Mouse (Mus musculus) left cerebral cortex, postnatal 25 days (tissue): ENCODE measurements around the gene Eva1c. TPM values are rescaled to one million over a fixed set of nuclear protein-coding genes. Genes with fewer than 3 reads are reported as not detected.

Experiments used
- DNase-seq, 2 experiments: peaks; one replicate each; pipeline ENCODE4 v3.0.0; 2022; ENCODE audit warnings: low spot score in 2 of 2, mixed read lengths in 1 of 2
- intact Hi-C: fragments of 180-260 bp; cut with DNase I; formaldehyde crosslinking; loops from one replicate; pipeline ENCODE4 v1.15.1; 2025
- total RNA-seq, 2 experiments: library from RNA; stranded (reverse); gene quantifications; 2 replicates each; pipeline ENCODE4 v1.2.3; 2021

The Eva1c gene
- total RNA-seq = 1 to 10 TPM; 1.6 to 1.8 TPM

DNA sequence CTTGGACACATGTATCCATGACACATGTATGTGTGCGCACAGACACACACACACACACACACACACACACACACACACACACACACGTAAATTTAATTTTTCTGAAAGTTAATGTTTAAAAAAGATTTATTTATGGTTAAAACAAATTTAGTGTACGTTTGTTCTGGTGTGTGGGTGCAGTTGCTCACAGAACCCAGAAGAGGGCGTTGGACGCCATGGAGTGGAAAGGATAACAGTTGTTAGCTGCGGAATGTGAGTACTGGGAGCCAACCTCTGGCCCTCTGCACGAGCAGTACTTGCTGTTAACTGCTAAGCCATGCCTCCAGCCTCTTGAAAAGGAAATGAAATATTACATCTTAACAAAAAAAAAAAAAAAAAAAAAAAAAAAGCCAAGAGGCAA lies at the start of gene Eva1c:
Gene Eva1c, plus strand, starts transcription at position 263 of the 400 bp plus-strand sequence.
- intact Hi-C loops = no loop called here
- DNase-seq = no peak

DNA sequence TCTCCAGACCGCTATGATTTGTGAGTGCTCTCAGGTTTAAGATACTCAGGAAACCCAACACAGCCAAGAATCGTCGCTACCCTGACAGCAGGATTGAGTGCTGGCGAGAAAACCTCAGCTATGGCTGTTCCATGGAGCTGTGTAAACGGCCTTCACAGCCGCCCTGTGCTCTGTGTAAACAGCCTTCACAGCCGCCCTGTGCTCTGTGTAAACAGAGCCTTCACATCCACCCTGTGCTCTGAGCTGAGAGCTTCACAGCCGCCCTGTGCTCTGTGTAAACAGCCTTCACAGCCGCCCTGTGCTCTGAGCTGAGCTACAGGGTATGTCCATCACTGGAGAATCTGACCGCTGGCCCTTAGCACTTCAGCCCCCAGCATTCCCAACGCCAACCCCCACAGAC lies 46.7 kb upstream of the Eva1c start:
- intact Hi-C loops = no loop called here
- no peak for DNase-seq

DNA sequence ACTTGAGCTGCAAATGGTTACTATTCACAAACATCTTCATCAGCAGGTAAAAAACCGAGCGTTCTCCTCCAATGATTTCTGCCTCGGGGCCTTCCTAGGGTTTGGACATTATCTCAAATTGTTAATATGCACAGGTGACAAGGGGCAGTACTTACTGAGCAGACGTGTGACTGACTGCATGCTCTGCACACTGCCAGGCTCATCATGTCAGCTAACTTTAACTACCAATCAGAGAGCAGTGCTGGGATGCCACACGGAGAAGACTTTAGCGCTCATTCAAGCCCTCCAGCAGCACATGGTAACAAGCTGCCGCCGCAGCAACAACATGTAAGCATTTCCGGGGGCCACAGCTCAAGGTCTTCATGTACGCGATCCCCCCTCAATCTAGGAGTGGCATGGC lies 43.2 kb upstream of the Eva1c start:
- no peak for DNase-seq
- intact Hi-C loops = no loop called here

DNA sequence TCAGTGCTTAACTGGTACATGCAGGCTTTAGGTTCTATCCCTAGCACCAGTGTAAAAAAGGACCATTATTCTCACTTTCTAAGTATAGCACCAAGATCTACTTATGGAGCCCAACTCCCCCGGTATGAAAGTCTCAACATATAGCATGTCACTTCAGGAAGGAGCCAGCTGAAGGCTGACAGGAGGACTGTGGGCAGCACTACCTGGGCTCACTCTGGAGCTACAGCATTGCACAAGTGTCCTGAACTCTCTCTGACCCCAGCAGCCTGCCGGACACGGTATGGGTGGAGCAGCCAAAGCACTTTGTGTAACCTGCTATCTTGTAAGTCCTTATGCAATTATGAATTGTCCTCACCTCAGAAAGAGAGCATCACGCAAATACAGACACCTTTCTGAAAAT lies 41.3 kb upstream of the Eva1c start:
- peak in 1 of 2 experiments; percentile 57 for DNase-seq

DNA sequence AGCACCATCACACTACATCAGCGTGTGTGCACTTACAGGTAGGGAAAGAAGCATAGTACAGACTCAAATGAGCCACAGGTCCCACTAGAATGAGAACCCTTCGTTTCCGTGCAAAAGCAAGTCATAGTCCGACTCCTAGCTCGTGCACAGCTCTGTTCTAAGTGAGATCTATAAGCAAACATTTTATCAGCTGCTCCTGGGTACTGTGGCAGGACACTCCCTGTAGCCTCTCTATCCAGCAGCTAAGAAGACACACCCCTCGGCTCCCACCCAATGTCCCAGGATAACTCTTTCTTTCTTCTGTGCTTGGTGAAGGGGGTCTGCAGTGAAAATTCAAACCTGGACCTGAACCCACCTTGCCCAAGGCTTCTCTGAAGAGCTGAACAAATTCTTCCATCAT lies 37.9 kb upstream of the Eva1c start:
- DNase-seq = no peak
- intact Hi-C loops = no loop called here

More for the DNA sequence above, 41.3 kb upstream of the Eva1c start:
- intact Hi-C loops = no loop called here

DNA sequence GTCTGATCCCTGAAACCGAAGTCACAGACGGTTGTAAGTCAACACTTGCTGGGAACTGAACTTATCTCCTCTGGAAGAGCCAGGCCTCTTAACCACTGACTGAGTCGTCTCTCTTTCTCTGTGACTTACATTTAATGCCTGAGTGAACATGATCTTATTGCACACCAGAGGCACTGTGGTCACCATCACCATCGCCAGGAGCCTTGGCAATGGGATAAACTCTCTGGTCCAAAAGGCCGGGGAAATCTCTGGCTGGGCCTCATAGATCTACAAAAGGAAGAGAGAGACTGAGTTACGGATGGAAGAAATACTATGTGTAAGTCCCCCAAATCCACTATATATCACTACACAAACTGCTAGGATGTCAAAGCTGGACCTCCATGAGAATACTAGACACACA lies 35.6 kb upstream of the Eva1c start:
- intact Hi-C loops = no loop called here

DNA sequence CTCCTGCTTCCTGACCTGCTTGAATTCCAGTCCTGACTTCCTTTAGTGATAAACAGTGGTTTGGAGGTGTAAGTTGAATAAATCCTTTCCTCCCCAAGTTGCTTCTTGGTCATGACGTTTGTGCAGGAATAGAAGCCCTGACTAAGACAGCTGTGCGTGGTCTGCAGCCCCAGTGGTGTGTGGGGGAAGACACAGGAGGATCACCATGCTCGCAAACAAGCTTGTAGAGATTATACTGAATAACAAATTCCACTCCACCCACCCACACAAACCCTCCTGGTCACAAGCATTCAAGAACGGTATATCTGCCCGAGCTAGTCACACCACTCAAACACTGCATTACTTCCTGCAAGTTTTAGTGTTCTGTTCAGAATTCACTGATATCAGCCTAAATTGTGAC lies 34.5 kb upstream of the Eva1c start:
- intact Hi-C loops = no loop called here
- peak; percentile 15 to 76 for DNase-seq

More for the DNA sequence above, 35.6 kb upstream of the Eva1c start:
- no peak for DNase-seq

DNA sequence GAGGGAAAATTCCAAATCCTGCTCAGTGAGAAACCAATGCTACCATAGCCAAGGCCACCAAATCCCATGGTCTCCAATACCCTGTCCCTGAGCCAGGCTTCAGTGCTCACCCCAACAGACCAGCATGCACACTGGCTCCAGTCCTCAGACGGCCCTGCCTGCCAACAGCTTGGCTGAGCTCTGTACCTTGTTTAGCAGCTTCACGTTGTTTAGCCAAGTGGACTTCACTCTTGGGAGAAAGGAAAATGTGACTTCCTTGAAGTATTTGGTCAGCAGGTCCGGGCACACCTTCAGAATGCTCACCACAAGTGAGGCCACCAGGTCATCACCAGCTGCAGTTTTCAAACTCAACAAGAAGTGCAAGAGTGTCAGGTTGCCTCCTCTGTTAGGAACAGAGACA lies 34.0 kb upstream of the Eva1c start:
- DNase-seq = no peak
- intact Hi-C loops = no loop called here

DNA sequence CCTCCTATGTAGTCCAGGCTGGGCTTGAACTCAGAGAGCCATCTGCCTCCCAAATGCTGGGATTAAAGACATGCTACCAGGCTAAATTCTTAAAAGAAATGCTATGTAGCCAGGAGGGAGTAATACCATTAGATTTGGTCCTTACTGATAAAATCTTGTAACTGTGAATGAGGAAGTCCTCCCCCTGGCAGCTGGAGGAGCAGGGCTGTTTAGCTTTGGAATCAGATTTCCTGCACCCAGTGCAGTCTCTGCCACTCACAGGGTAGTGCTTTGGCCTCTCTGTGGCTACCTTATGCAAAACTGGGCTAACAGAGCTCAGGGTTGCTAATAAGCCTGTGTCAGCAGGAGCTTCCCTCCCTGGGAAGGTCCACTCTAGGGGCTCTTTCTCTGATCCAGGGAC lies 31.8 kb upstream of the Eva1c start:
- no peak for DNase-seq
- intact Hi-C loops = no loop called here

DNA sequence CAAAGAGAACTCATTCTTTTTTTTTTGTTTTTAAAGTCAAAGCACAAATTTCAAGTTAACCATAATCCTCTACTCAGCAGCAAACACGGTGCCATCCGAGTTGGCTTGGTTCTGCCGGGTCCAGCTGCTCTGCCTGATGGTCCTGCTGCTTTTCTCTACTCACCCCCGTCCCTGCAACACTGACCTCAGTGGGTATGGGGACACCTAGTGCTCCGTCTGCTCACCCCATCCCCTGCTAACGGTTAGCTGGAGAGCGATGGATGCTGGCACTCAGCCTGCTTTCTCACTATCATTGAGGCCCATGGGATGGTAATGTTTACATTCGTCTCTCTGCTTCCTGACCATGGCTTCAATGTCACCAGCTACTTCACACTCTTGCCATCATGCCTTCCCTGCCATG lies 28.1 kb upstream of the Eva1c start:
- intact Hi-C loops = no loop called here
- no peak for DNase-seq

DNA sequence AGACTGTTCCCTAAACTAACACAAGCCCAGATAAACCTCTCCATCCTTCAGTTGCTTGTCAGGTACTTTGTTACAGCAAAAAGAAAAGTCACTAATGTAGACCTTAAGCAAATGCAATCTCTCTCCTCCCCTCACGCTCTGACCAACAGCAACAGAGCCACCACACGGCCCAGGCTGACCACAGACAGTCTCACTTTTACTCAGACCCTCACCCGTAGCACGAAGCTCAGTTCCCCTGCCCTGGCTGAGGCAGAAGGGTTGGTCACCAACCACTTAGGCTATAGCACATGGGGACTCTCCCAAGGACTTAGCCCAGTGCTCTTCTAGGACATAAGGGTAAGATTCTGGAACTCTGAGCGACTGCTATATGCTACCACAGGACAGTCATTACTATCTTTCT lies 27.7 kb upstream of the Eva1c start:
- DNase-seq = no peak
- intact Hi-C loops = no loop called here

DNA sequence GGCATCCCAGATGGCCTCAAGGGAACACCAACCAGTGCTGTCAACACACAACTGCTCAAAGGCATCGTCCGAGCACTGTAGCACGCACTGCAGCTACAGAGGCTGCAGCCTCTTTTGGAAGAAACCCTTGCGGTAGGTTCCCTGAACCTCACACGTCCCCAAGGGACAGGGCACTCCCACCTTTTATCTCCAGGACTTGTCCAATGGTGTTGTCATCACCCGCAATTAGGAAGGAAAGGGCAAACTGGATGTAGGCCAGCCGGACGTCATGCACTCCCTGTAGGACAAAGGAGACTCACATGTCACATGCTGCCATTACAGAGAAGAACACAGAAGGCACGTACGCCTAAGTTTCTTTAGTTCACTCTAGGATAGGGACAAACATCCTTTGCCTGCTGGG lies 26.7 kb upstream of the Eva1c start:
- no peak for DNase-seq
- intact Hi-C loops = no loop called here

DNA sequence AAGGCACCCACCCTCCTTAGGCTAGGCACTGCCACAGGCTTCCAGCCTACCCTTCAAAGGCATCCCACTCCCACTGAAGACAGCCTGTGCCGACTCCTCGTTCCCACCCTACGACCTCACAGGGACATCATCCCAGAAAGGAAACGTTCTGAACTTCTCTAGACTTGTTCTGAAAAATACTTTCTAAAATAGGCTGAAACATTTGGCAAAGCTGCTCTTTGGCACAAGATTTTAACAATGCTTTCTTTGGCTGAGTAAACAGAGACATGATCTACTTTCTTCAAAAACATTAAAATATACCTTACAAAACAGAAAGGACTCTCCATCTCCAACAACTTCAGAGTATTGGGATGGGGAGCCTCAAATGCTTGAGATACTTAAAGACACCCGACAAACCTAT lies 25.3 kb upstream of the Eva1c start:
- intact Hi-C loops = no loop called here
- DNase-seq = peak; percentile 19 to 64

DNA sequence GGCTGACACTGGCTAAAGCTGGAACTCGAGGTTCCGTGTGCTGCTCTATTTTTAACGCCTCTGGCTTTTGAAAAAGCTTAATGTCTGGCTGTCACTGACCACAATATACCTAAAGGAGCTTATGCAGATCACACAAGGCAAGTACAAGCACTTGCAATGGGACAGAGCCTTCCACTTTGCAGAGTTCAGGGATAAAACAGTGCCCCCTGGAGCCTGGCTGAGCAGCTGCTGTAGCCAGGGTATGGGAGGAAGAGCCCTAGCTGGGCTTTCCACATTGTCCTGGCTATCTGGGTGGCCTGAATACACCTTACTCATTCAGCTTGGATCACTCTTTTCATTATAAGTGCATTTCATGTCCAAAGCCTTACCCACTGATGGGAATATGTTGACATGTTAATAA lies 24.6 kb upstream of the Eva1c start:
- DNase-seq = no peak
- intact Hi-C loops = no loop called here

DNA sequence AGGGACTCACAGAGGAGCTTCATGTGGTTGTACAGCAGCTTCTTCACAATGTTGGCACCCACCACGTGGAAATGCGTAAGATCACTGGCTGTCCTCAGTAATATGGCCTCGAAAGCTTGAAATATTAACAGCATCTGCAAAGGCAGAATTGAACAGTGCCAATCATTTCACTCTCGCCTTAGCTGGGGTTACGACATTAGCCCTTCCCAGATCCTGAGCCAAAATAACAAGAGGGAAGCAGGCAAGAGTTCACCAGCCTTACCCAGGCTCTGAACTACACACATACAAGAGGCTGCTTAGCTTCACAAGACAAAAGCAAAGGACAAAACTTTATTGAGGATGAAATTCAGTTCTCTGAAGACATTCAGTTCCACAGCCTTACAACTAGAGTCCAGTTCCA lies 22.1 kb upstream of the Eva1c start:
- intact Hi-C loops = no loop called here

DNA sequence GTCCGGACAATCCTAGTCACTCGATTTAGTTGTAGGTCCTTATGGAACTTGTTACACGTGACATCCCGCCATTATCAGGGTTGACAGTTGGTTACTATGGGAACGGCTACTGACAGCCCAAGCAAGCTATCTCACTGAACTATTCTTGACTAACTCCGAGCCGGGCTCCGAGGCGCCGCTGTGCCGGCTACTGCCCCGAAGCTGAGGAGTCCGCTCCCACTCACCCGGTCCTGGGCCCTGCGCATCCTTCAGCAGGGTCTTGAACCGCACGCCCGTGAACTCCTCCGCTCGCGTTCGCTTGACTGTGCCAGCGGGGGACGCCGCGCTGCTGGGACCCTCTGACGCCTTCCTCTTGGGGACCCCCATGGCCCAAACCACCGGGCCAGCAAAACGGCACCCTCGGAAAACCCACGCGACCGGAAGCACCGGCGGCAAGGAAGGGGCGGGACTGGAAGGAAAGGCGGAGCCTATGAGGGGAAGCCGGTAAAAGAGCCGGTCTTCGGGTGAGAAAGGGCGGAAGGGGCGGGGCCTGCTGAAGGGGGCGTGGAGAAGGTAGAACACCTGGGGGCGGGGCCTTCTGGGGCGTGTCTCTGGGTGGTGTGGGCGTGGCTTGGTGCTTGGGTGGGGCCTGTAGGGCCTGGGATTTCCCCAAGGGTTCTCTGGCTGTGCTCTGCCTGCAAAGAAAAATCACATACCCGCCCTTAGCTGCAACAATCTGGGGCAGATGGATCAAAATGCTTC lies 16.4 kb upstream of the Eva1c start, which contains the start of gene Urb1:
Gene Urb1, minus strand, starts transcription at position 439 of the 741 bp plus-strand sequence.
- intact Hi-C loops = loop anchor here (1.0 kb wide), 1 partner anchor 124 kb away; no protein-coding TSS in a partner anchor
- peak; percentile 94 to 98 for DNase-seq

More for the DNA sequence above, 22.1 kb upstream of the Eva1c start:
- DNase-seq = no peak

DNA sequence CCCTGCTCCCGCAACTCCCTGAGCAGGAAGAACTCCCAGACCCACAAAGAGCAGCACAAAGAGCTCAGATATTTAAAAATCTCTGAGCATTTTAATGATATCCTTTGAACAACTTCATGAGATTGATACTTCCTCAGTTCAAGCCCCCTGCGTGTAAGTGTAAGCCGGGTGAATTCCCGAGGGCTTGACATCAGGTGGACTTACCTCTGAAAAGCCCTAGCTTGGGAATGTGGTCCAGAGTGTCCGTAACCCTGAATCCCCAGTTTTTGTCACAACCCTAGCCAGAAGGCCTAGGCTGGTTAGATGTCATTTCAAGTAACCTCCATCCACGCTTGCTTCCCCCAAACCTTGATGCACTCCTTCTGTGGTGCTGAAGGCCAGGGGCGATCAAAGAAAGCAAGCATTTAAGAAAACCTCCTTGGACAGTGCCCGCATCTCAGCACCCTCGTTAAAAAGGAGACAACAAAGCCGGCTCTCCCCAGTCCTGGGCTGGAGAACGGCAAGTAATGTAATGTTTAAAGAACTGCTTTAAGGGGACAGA lies 15.7 kb upstream of the Eva1c start:
- intact Hi-C loops = loop anchor here (1.0 kb wide), 1 partner anchor 124 kb away; no protein-coding TSS in a partner anchor

DNA sequence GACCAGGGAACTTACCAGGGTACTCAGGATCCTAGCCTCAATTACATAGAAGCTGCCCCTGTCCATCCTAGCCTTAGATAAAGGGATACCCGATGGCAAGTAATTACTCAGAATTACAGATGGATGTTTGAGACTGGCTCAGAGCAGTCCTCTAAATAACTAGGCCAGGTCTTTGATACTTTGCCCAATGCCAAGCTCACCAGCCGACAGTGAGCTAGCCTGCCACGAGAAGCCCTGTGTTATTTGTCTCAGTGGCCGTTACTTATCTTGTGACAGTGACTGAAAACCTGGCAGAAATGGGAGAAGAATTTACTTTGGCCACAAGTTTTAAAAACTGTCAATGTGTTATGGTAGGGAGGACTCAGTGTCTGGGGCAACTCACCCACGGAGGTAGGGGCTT lies 14.4 kb upstream of the Eva1c start:
- DNase-seq = no peak
- intact Hi-C loops = no loop called here

More for the DNA sequence above, 15.7 kb upstream of the Eva1c start:
- no peak for DNase-seq

DNA sequence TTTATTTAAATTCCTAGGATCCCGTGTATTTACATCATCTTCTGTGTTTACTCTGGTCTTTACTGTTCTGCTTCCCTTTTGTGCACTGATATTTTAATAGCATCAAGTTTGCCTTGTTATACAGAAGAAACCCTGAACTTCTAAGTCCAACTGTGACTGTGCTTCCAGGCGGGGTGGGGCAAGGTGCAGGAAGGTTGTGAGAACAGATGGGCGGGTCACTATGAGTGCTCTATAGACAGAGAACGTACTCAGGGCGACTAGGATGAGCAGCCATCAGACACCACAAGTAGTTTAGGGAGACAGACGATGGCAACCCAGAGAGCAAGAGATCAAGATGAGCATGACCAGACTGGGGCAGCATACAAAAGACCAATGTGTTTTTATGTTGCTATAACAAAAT lies 6.2 kb upstream of the Eva1c start:
- no peak for DNase-seq
- intact Hi-C loops = no loop called here

DNA sequence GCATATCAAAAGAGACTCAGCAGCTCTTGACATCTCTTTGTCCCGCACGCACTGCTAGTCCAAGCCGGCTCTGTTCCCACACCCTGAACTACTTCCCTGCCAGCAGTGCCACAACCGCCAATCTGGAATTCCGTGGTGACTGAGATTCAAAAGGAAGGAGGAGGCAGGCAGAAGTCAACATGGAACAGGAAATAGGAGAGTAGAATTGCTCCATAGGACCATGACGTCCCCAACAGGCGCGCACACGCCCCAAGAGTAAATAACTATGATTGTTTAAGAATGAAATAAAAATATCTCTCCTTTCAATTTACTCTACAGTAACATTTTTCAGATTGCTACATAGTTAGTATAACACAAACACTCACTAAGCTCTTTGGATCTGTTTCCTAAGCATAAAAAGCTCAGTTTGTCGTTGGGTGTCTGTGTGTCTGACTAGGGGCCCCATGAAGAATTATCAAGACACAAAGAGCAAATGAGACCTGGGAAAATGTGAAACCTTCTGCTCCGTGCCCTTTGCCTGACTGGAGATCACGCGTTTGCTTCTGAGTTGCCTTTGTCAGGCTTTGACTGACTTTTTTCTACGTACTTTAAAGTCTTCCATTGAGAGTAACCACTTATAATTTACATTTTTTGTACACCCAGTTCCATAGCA lies 5.3 kb upstream of the Eva1c start:
- DNase-seq = no peak
- intact Hi-C loops = no loop called here
